Mouse (Mus musculus) C2C12 (cell line): ENCODE data around the gene Gm8439. TPM values are rescaled to one million over a fixed set of nuclear protein-coding genes. Genes with fewer than 3 reads are reported as not detected.

Experiments
- H3K27me3 ChIP-seq: one replicate; pipeline ENCODE4 v1.6.1; 2011; ENCODE audit not compliant: control insufficient read depth, insufficient read depth, insufficient read length
- H3K36me3 ChIP-seq: one replicate; pipeline ENCODE4 v1.6.1; 2011; ENCODE audit not compliant: control insufficient read depth, insufficient read depth
- H3K4me3 ChIP-seq: one replicate; pipeline ENCODE4 v1.5.1; 2011; ENCODE audit warnings: mild to moderate bottlenecking, control low read depth; ENCODE audit not compliant: poor library complexity, insufficient read depth, severe bottlenecking
- H3K79me2 ChIP-seq: one replicate; pipeline ENCODE4 v1.6.1; 2011; ENCODE audit not compliant: control insufficient read depth, insufficient read depth
- H3K79me3 ChIP-seq: one replicate; pipeline ENCODE4 v1.6.1; 2011; ENCODE audit warnings: low read depth, control low read depth
- H3ac ChIP-seq: one replicate; pipeline ENCODE3; 2011; ENCODE audit warnings: low read depth; ENCODE audit not compliant: control insufficient read depth, insufficient read length
- CEBPB ChIP-seq: IDR thresholded peaks from one replicate; pipeline ENCODE4 v1.6.1; 2011; ENCODE audit warnings: low read depth, mild to moderate bottlenecking, control low read depth, moderate library complexity
- CTCF ChIP-seq: IDR thresholded peaks from one replicate; pipeline ENCODE4 v1.5.1; 2011; ENCODE audit not compliant: control insufficient read depth, insufficient read depth, insufficient read length
- FOSL1 ChIP-seq: IDR thresholded peaks from one replicate; pipeline ENCODE4 v1.8.0; 2011; ENCODE audit warnings: mild to moderate bottlenecking, low read length; ENCODE audit not compliant: poor library complexity, insufficient read depth, severe bottlenecking
- MAX ChIP-seq: IDR thresholded peaks from one replicate; pipeline ENCODE4 v1.6.1; 2011; ENCODE audit warnings: mild to moderate bottlenecking, control low read depth
- MYOD1 ChIP-seq: IDR thresholded peaks from one replicate; pipeline ENCODE4 v1.6.1; 2011; ENCODE audit warnings: low read depth; ENCODE audit not compliant: control insufficient read depth, insufficient read length
- MYOG ChIP-seq: IDR thresholded peaks from one replicate; pipeline ENCODE4 v1.6.1; 2011; ENCODE audit not compliant: control insufficient read depth, insufficient read length; ENCODE audit errors: extremely low read depth
- USF1 ChIP-seq: IDR thresholded peaks from one replicate; pipeline ENCODE4 v1.6.1; 2011; ENCODE audit warnings: low read depth, mild to moderate bottlenecking, control low read depth, moderate library complexity
- polyA plus RNA-seq: library from polyadenylated mRNA; unstranded; fragments of >200 nt; fragmentation: generic; extraction: Trizol; gene quantifications from one replicate; pipeline ENCODE4 v1.2.1, GENCODE M21; 2012; ENCODE audit warnings: missing spikeins

The Gm8439 gene
- polyA plus RNA-seq, 1 experiment = not detected

- H3K79me3 ChIP-seq = no peaks in the 10 kb centered on the region
- H3K27me3 ChIP-seq = peaks cover 8% of the 10 kb centered on the region
- H3K4me3 ChIP-seq = no peak overlapping the region
- no peak overlapping the region for H3ac ChIP-seq
- no peaks in the 10 kb centered on the region for H3K79me2 ChIP-seq
- no peak for TF ChIP-seq MYOG
- no peak for TF ChIP-seq CEBPB
- TF ChIP-seq CTCF = no peak
- no peak for TF ChIP-seq FOSL1
- TF ChIP-seq USF1 = no peak
- TF ChIP-seq MYOD1 = no peak
- TF ChIP-seq MAX = no peak
- H3K36me3 ChIP-seq = no peaks in the 10 kb centered on the region
These were observed 26.1 kb downstream of the Gm8439 start for GRCm38 (mm10) chr4:120614644-120615043.

GRCm38 (mm10) chr4:120615528-120616081 lies 27.1 kb downstream of the Gm8439 start:
- Histone ChIP-seq H3K4me3 (no peak overlapping the region), H3K79me2 (no peaks in the 10 kb centered on the region), H3K27me3 (peaks cover 14% of the 10 kb centered on the region), H3K79me3 (no peaks in the 10 kb centered on the region), H3ac (no peak overlapping the region), H3K36me3 (no peaks in the 10 kb centered on the region)
- TF ChIP-seq CEBPB (no peak), MAX (no peak), USF1 (no peak), MYOD1 (no peak), MYOG (no peak), FOSL1 (no peak), CTCF (no peak)

- no peak for TF ChIP-seq CTCF
- no peak for TF ChIP-seq FOSL1
- TF ChIP-seq MYOG = no peak
- Histone ChIP-seq H3ac (no peak overlapping the region), H3K79me2 (no peaks in the 10 kb centered on the region)
These were observed 27.9 kb downstream of the Gm8439 start for GRCm38 (mm10) chr4:120616199-120617025.

GRCm38 (mm10) chr4:120627728-120628127 lies 39.2 kb downstream of the Gm8439 start:
- no peaks in the 10 kb centered on the region for H3K27me3 ChIP-seq
- no peaks in the 10 kb centered on the region for H3K36me3 ChIP-seq
- H3K79me2 ChIP-seq = no peaks in the 10 kb centered on the region
- no peaks in the 10 kb centered on the region for H3K79me3 ChIP-seq
- no peak overlapping the region for H3K4me3 ChIP-seq
- no peak overlapping the region for H3ac ChIP-seq
- no peak for TF ChIP-seq MYOG
- TF ChIP-seq USF1 = peak; percentile 64
- TF ChIP-seq FOSL1 = peak; percentile 71

More at GRCm38 (mm10) chr4:120616199-120617025, 27.9 kb downstream of the Gm8439 start:
- Histone ChIP-seq H3K79me3 (no peaks in the 10 kb centered on the region), H3K27me3 (peaks cover 18% of the 10 kb centered on the region), H3K36me3 (no peaks in the 10 kb centered on the region), H3K4me3 (no peak overlapping the region)

- TF ChIP-seq CEBPB (no peak), USF1 (no peak), MYOG (no peak), MYOD1 (no peak), MAX (no peak), FOSL1 (no peak)
- no peaks in the 10 kb centered on the region for H3K79me2 ChIP-seq
- no peaks in the 10 kb centered on the region for H3K36me3 ChIP-seq
- no peak overlapping the region for H3ac ChIP-seq
- no peak overlapping the region for H3K4me3 ChIP-seq
- peaks cover 4% of the 10 kb centered on the region for H3K27me3 ChIP-seq
- no peaks in the 10 kb centered on the region for H3K79me3 ChIP-seq
These were observed 41.8 kb downstream of the Gm8439 start for GRCm38 (mm10) chr4:120630218-120630931.
